Mouse (Mus musculus) midbrain, embryonic 11.5 days (tissue): ENCODE results near the gene Slc39a1. TPM values are rescaled to one million over a fixed set of nuclear protein-coding genes. Genes with fewer than 3 reads are reported as not detected.

Experiments
- ATAC-seq: fragments of 200-750 bp; cut with Nextera tagmentation; 2 replicates; pipeline ENCODE4 v1.8.0; 2017; ENCODE audit warnings: moderate TSS enrichment, moderate library complexity; ENCODE audit not compliant: low FRiP score
- DNase-seq: peaks from one replicate; pipeline ENCODE4 v3.0.0; 2015; ENCODE audit warnings: low spot score; ENCODE audit errors: missing footprints
- H3K27ac ChIP-seq: fragments of 300-500 bp; sonication (generic); 2 replicates; pipeline ENCODE4 v1.5.1; 2014; ENCODE audit warnings: low read depth, low read length
- H3K27me3 ChIP-seq: fragments of 300-500 bp; sonication (generic); 2 replicates; pipeline ENCODE4 v1.6.1; 2014; ENCODE audit warnings: mild to moderate bottlenecking, low read length, moderate library complexity, mixed read lengths; ENCODE audit not compliant: control insufficient read depth, insufficient read depth
- H3K36me3 ChIP-seq: fragments of 300-500 bp; sonication (generic); 2 replicates; pipeline ENCODE4 v1.6.1; 2014; ENCODE audit warnings: mild to moderate bottlenecking, low read length, moderate library complexity, mixed read lengths; ENCODE audit not compliant: control insufficient read depth, insufficient read depth
- H3K4me1 ChIP-seq: fragments of 300-500 bp; sonication (generic); 2 replicates; pipeline ENCODE4 v1.6.1; 2014; ENCODE audit warnings: low read length; ENCODE audit not compliant: control insufficient read depth, insufficient read depth
- H3K4me2 ChIP-seq: fragments of 300-500 bp; sonication (generic); 2 replicates; pipeline ENCODE4 v1.6.1; 2014; ENCODE audit warnings: mild to moderate bottlenecking, moderate library complexity
- H3K4me3 ChIP-seq: fragments of 300-500 bp; sonication (generic); 2 replicates; pipeline ENCODE4 v1.5.1; 2014; ENCODE audit warnings: low read depth, low read length
- H3K9ac ChIP-seq: fragments of 300-500 bp; sonication (generic); 2 replicates; pipeline ENCODE4 v1.6.1; 2014; ENCODE audit warnings: low read length
- H3K9me3 ChIP-seq: fragments of 300-500 bp; sonication (generic); 2 replicates; pipeline ENCODE4 v1.6.1; 2016; ENCODE audit warnings: low read length; ENCODE audit not compliant: control insufficient read depth
- whole genome bisulfite sequencing: fragments of 180-500 bp; shearing (Covaris S2); extraction: QIAGEN DNeasy Blood & Tissue Kit; methylation state at CpG from one replicate; pipeline ENCODE4 v1.1.7; 2014; 5-methylcytosine and 5-hydroxymethylcytosine counted together
- polyA plus RNA-seq: library from polyadenylated mRNA; unstranded; fragments of >200 nt; fragmentation: Nextera tagmentation; extraction: Ambion mirVana; gene quantifications from 2 replicates; pipeline ENCODE4 v1.2.1, GENCODE M21; 2014

Gene Slc39a1
- polyA plus RNA-seq, 1 experiment from 2014 or later: 59.4 TPM

- Histone ChIP-seq H3K4me1 (peaks cover 11% of the 10 kb centered on the region), H3K4me3 (no peak overlapping the region), H3K36me3 (peaks cover 7% of the 10 kb centered on the region; the same call in 1 of the 2 replicates), H3K4me2 (no peak overlapping the region), H3K9me3 (no peaks in the 10 kb centered on the region), H3K27ac (no peak overlapping the region), H3K9ac (no peak overlapping the region), H3K27me3 (no peaks in the 10 kb centered on the region)
- ATAC-seq (no peak), DNase-seq (no peak)
- 97% methylated on average over 11 of the region's 11 CpGs for WGBS
Measured at GRCm38 (mm10) chr3:90268190-90268589, 20.2 kb downstream of the Slc39a1 start.

GRCm38 (mm10) chr3:90268971-90269370 is 21.0 kb downstream of the Slc39a1 start:
- H3K27ac ChIP-seq: no peak overlapping the region
- no peak overlapping the region for H3K9ac ChIP-seq
- peaks cover 10% of the 10 kb centered on the region; the same call in 1 of the 2 replicates for H3K36me3 ChIP-seq
- peaks cover 11% of the 10 kb centered on the region for H3K4me1 ChIP-seq
- no peak overlapping the region for H3K4me3 ChIP-seq
- 86% methylated on average over 16 of the region's 16 CpGs for WGBS
- no peaks in the 10 kb centered on the region for H3K9me3 ChIP-seq
- no peak for ATAC-seq
- no peak for DNase-seq
- H3K27me3 ChIP-seq: no peaks in the 10 kb centered on the region
- H3K4me2 ChIP-seq: no peak overlapping the region

- ATAC-seq (no peak), DNase-seq (no peak)
- Histone ChIP-seq H3K4me3 (no peak overlapping the region), H3K27me3 (no peaks in the 10 kb centered on the region), H3K4me2 (no peak overlapping the region), H3K27ac (no peak overlapping the region), H3K9me3 (no peaks in the 10 kb centered on the region), H3K36me3 (peaks cover 10% of the 10 kb centered on the region; the same call in 1 of the 2 replicates), H3K9ac (no peak overlapping the region), H3K4me1 (peaks cover 8% of the 10 kb centered on the region)
- 90% methylated on average over 8 of the region's 8 CpGs for WGBS
Measured at GRCm38 (mm10) chr3:90270784-90271183, 22.8 kb downstream of the Slc39a1 start.

- Histone ChIP-seq H3K36me3 (peaks cover 13% of the 10 kb centered on the region; the same call in 1 of the 2 replicates), H3K4me1 (no peaks in the 10 kb centered on the region)
- no peak for ATAC-seq
Measured at GRCm38 (mm10) chr3:90272170-90272569, 24.2 kb downstream of the Slc39a1 start.

DNA sequence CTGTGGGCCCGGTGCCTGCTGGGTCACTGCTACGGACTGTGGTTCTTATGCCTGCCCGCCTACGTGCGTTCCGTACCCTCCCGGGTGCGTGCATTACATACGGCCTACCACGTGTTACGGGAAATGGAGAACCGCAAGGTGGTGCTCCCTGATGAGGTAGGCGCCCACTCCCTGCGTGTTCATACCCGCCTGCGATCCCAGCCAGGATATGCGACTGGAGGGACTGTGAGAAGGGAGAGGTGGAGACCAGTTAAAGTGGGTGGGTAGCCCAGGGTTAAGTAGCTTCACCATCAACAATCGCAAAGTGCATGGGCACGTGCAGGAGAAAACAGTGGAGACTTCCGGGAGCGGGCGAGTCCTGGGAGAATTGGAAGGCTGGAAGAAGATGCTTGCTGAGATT is 25.9 kb downstream of the Slc39a1 start:
- Histone ChIP-seq H3K4me2 (no peak overlapping the region), H3K27ac (no peak overlapping the region), H3K4me3 (no peak overlapping the region), H3K9ac (no peak overlapping the region), H3K27me3 (no peaks in the 10 kb centered on the region), H3K4me1 (no peaks in the 10 kb centered on the region), H3K36me3 (peaks cover 17% of the 10 kb centered on the region), H3K9me3 (no peaks in the 10 kb centered on the region)
- 93% methylated on average over 22 of the region's 22 CpGs for WGBS
- ATAC-seq (no peak), DNase-seq (no peak)

More at GRCm38 (mm10) chr3:90272170-90272569, 24.2 kb downstream of the Slc39a1 start:
- Histone ChIP-seq H3K4me2 (no peak overlapping the region), H3K9me3 (no peaks in the 10 kb centered on the region), H3K27me3 (no peaks in the 10 kb centered on the region), H3K27ac (no peak overlapping the region), H3K4me3 (no peak overlapping the region), H3K9ac (no peak overlapping the region)
- DNase-seq: no peak
- WGBS: 79% methylated on average over 9 of the region's 9 CpGs

- WGBS: 91% methylated on average over 11 of the region's 11 CpGs
- ATAC-seq: no peak
- Histone ChIP-seq H3K4me2 (no peak overlapping the region), H3K4me3 (no peak overlapping the region), H3K9me3 (no peaks in the 10 kb centered on the region), H3K27ac (no peak overlapping the region), H3K27me3 (no peaks in the 10 kb centered on the region), H3K9ac (no peak overlapping the region), H3K4me1 (no peaks in the 10 kb centered on the region), H3K36me3 (peaks cover 21% of the 10 kb centered on the region)
- DNase-seq: no peak
Measured at GRCm38 (mm10) chr3:90275286-90275685, 27.3 kb downstream of the Slc39a1 start.

GRCm38 (mm10) chr3:90276858-90277257 is 28.9 kb downstream of the Slc39a1 start:
- no peak overlapping the region for H3K9ac ChIP-seq
- no peak overlapping the region for H3K4me2 ChIP-seq
- no peaks in the 10 kb centered on the region for H3K4me1 ChIP-seq
- no peaks in the 10 kb centered on the region for H3K27me3 ChIP-seq
- no peaks in the 10 kb centered on the region for H3K9me3 ChIP-seq
- DNase-seq (no peak), ATAC-seq (no peak)
- H3K4me3 ChIP-seq: no peak overlapping the region
- H3K27ac ChIP-seq: no peak overlapping the region
- H3K36me3 ChIP-seq: peaks cover 19% of the 10 kb centered on the region
- WGBS: 39% methylated on average over 16 of the region's 16 CpGs

- 91% methylated on average over 9 of the region's 9 CpGs for WGBS
- Histone ChIP-seq H3K4me2 (no peak overlapping the region), H3K9me3 (no peaks in the 10 kb centered on the region), H3K36me3 (peaks cover 15% of the 10 kb centered on the region), H3K4me1 (no peaks in the 10 kb centered on the region), H3K27me3 (no peaks in the 10 kb centered on the region), H3K9ac (no peak overlapping the region), H3K27ac (no peak overlapping the region), H3K4me3 (no peak overlapping the region)
- no peak for ATAC-seq
- no peak for DNase-seq
Measured at GRCm38 (mm10) chr3:90277793-90278192, 29.8 kb downstream of the Slc39a1 start.

GRCm38 (mm10) chr3:90278211-90278610 is 30.2 kb downstream of the Slc39a1 start:
- ATAC-seq (no peak), DNase-seq (no peak)
- WGBS: 97% methylated on average over 10 of the region's 10 CpGs
- no peak overlapping the region for H3K9ac ChIP-seq
- no peaks in the 10 kb centered on the region for H3K4me1 ChIP-seq
- no peak overlapping the region for H3K4me3 ChIP-seq
- H3K36me3 ChIP-seq: peaks cover 13% of the 10 kb centered on the region
- no peak overlapping the region for H3K27ac ChIP-seq
- H3K27me3 ChIP-seq: no peaks in the 10 kb centered on the region
- no peaks in the 10 kb centered on the region for H3K9me3 ChIP-seq
- H3K4me2 ChIP-seq: no peak overlapping the region
